Mouse (Mus musculus): ENCODE results near the gene Pkib. TPM values are rescaled to one million over a fixed set of nuclear protein-coding genes. Genes with fewer than 3 reads are reported as not detected.

Pkib gene
- polyA plus RNA-seq, 1 experiment from 2014 or later, result 2.2 TPM

DNA sequence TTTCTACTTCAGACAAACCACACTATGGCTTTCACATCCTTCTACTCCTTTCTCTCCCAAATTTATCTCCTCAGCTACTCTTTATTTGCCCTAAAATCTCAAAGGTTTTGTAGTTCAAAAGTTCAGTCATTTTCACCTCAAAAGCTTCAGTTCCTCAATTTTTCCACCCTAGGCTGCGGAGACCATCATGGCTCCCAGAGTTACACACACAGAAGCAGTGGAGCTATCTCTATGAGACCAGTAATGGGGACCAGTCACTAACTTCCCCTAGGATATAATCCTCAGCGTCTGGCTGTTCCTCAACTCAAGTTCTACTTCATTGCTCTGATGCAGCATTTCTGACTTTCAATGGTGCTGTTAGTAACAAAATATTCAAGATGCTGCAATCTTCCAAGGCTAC is 127.2 kb downstream of the Pkib start:
- no peak for ATAC-seq
- DNase-seq (ENCODE audit: low spot score), result no peak
- Histone ChIP-seq H3K27me3 (replicated peaks; ENCODE audit: insufficient read depth, low read length) (no peaks in the 10 kb centered on the region), H3K4me1 (ENCODE audit: insufficient read depth, low read depth, low read length) (no peaks in the 10 kb centered on the region), H3K36me3 (ENCODE audit: insufficient read depth, low read length) (no peaks in the 10 kb centered on the region), H3K4me2 (replicated peaks; ENCODE audit: low read depth, low read length) (no peak overlapping the region), H3K27ac (ENCODE audit: low read length) (no peak overlapping the region), H3K9me3 (ENCODE audit: low read length) (no peaks in the 10 kb centered on the region), H3K4me3 (ENCODE audit: low read depth, low read length) (no peak overlapping the region), H3K9ac (replicated peaks; ENCODE audit: low read depth) (no peak overlapping the region)
- WGBS, result 87% methylated on average over 2 of the region's 2 CpGs
- no peak for TF ChIP-seq EP300 (IDR thresholded peaks at IDR 0.05)
- TF ChIP-seq CTCF (IDR thresholded peaks at IDR 0.05), result no peak

GRCm38 (mm10) chr10:57760694-57761093 is 128.9 kb downstream of the Pkib start:
- TF ChIP-seq EP300 (IDR thresholded peaks at IDR 0.05) (no peak), CTCF (IDR thresholded peaks at IDR 0.05) (no peak)
- Histone ChIP-seq H3K9me3 (ENCODE audit: low read length) (no peaks in the 10 kb centered on the region), H3K4me3 (ENCODE audit: low read depth, low read length) (no peak overlapping the region), H3K27me3 (replicated peaks; ENCODE audit: insufficient read depth, low read length) (no peaks in the 10 kb centered on the region), H3K9ac (replicated peaks; ENCODE audit: low read depth) (no peak overlapping the region), H3K36me3 (ENCODE audit: insufficient read depth, low read length) (no peaks in the 10 kb centered on the region), H3K27ac (ENCODE audit: low read length) (no peak overlapping the region), H3K4me1 (ENCODE audit: insufficient read depth, low read depth, low read length) (no peaks in the 10 kb centered on the region), H3K4me2 (replicated peaks; ENCODE audit: low read depth, low read length) (no peak overlapping the region)
- WGBS, result 37% methylated on average over 3 of the region's 3 CpGs
- DNase-seq (ENCODE audit: low spot score) (no peak), ATAC-seq (no peak)

- Histone ChIP-seq H3K4me2 (replicated peaks; ENCODE audit: low read depth, low read length) (no peak overlapping the region), H3K9ac (replicated peaks; ENCODE audit: low read depth) (no peak overlapping the region), H3K27me3 (replicated peaks; ENCODE audit: insufficient read depth, low read length) (no peaks in the 10 kb centered on the region), H3K27ac (ENCODE audit: low read length) (no peak overlapping the region), H3K4me1 (ENCODE audit: insufficient read depth, low read depth, low read length) (no peaks in the 10 kb centered on the region), H3K36me3 (ENCODE audit: insufficient read depth, low read length) (no peaks in the 10 kb centered on the region), H3K4me3 (ENCODE audit: low read depth, low read length) (no peak overlapping the region), H3K9me3 (ENCODE audit: low read length) (no peaks in the 10 kb centered on the region)
- DNase-seq (ENCODE audit: low spot score) (peak; percentile 80), ATAC-seq (peak; percentile 92)
- peak; percentile 93 for TF ChIP-seq EP300 (IDR thresholded peaks at IDR 0.05)
- TF ChIP-seq CTCF (IDR thresholded peaks at IDR 0.05), result no peak
- WGBS, result 6% methylated on average over 1 of the region's 1 CpGs
Measured at GRCm38 (mm10) chr10:57763044-57763443, 131.3 kb downstream of the Pkib start.

DNA sequence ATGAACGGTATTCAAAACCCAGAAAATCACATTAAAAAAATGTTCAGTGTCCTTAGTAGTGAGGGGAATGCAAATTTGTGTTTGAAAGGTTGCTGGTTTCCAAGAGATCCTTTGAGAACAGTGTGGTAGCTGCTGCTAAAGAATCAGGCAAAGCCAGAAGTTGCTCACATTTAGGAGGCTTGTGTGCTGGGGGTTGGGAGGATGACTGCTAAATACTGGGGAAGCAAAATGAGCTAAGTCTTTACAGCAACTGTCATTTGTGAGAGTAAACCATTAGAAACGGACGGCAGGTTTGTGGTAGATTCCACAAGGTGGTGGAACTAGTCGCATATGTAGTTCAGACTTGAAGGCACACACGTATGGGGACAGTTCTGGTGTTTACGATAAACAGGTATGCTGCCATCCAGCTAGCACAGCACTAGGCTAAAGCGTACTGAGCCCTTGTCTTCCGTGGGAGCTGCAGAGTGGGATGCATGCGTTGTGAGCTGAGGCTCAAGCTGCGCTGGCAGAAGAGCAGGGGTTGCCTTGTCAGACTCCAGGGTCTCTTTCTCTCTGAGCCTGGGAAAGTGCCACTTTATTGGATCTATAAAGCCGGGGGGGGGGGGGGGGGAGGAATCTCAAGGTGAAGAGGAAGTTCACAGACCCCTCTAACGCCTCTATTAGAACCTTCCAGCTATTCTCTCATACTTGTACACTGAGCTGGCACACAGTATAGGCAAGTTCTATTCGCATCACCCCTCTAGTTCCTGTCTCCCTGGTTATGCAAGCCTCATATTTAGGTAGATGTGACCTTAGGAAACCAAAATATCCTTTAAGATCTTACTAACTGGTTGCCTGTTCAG is 151.7 kb downstream of the Pkib start:
- H3K27ac ChIP-seq (ENCODE audit: low read length), result no peak overlapping the region
- ATAC-seq, result no peak
- TF ChIP-seq CTCF (IDR thresholded peaks at IDR 0.05) (no peak), EP300 (IDR thresholded peaks at IDR 0.05) (no peak)
- no peak overlapping the region for H3K4me3 ChIP-seq (ENCODE audit: low read depth, low read length)
- no peaks in the 10 kb centered on the region for H3K9me3 ChIP-seq (ENCODE audit: low read length)
- H3K9ac ChIP-seq (replicated peaks; ENCODE audit: low read depth), result no peak overlapping the region
- no peak overlapping the region for H3K4me2 ChIP-seq (replicated peaks; ENCODE audit: low read depth, low read length)
- 42% methylated on average over 13 of the region's 13 CpGs for WGBS
- H3K27me3 ChIP-seq (replicated peaks; ENCODE audit: insufficient read depth, low read length), result no peaks in the 10 kb centered on the region
- no peaks in the 10 kb centered on the region for H3K36me3 ChIP-seq (ENCODE audit: insufficient read depth, low read length)
- H3K4me1 ChIP-seq (ENCODE audit: insufficient read depth, low read depth, low read length), result no peaks in the 10 kb centered on the region
- no peak for DNase-seq (ENCODE audit: low spot score)

DNA sequence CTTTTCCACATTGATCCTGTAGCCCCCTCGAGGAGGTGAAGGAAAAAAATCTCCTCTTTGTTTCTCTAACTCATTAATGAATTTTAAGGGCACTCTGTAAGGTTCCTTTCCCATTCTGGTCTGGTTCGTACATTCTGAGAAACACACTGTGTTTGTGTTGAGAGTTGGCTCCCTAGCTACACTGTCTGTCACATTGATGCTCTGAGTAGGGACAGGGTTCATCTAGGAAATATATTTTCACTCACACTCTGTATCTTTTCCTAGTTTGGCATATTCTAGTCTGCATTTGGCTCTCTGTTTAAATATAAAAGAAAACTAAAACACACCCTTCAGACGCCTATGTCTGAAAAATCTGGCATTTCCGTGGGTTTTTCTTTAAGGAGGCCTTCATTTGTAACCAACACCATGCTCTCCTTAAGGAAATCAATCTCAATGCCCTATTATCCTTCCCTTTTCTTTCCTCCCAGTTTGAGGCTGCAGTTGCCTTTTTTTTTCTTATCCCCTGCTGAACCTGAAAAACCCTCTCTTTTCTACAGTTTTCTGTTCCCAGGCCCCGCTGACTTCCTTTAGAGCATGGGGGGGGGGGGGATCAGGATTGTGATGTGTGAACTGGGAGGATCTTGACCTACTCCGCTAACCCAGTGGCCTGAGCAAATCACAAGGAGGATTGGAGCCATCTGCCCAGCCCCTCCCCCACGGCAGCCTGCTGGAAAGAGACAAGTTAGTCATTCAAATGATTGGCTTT is 152.5 kb downstream of the Pkib start:
- Histone ChIP-seq H3K27me3 (replicated peaks; ENCODE audit: insufficient read depth, low read length) (no peaks in the 10 kb centered on the region), H3K9ac (replicated peaks; ENCODE audit: low read depth) (no peak overlapping the region), H3K27ac (ENCODE audit: low read length) (no peak overlapping the region), H3K9me3 (ENCODE audit: low read length) (no peaks in the 10 kb centered on the region), H3K4me2 (replicated peaks; ENCODE audit: low read depth, low read length) (no peak overlapping the region), H3K36me3 (ENCODE audit: insufficient read depth, low read length) (no peaks in the 10 kb centered on the region), H3K4me3 (ENCODE audit: low read depth, low read length) (no peak overlapping the region), H3K4me1 (ENCODE audit: insufficient read depth, low read depth, low read length) (no peaks in the 10 kb centered on the region)
- no peak for TF ChIP-seq CTCF (IDR thresholded peaks at IDR 0.05)
- TF ChIP-seq EP300 (IDR thresholded peaks at IDR 0.05), result no peak
- WGBS, result 16% methylated on average over 7 of the region's 7 CpGs
- peak; percentile 79 for DNase-seq (ENCODE audit: low spot score)
- ATAC-seq, result peak; percentile 71

DNA sequence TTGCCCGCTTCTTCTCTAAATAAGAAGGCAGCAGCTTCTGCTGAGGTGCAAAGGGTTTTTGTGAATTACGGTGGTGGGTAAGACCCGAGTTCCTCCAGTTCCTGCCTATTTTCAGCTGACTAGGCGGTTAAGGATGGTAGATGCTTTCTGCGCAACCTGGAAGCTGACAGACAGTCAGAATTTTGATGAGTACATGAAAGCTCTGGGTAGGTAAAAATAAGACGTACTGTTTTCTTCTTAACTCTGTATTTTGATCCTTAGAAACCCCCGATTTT is 153.0 kb downstream of the Pkib start, which contains the start of gene Fabp7:
Gene Fabp7 (plus strand): TSS at position 6 of the 275 bp plus-strand sequence.
- DNase-seq (ENCODE audit: low spot score) (no peak), ATAC-seq (no peak)
- no peak within 1 kb of the TSS for H3K9ac ChIP-seq (replicated peaks; ENCODE audit: low read depth)
- H3K36me3 ChIP-seq (ENCODE audit: insufficient read depth, low read length), result no peaks in the 10 kb centered on the region
- H3K9me3 ChIP-seq (ENCODE audit: low read length), result no peaks in the 10 kb centered on the region
- TF ChIP-seq EP300 (IDR thresholded peaks at IDR 0.05) (no peak), CTCF (IDR thresholded peaks at IDR 0.05) (no peak)
- no peaks in the 10 kb centered on the region for H3K27me3 ChIP-seq (replicated peaks; ENCODE audit: insufficient read depth, low read length)
- H3K4me3 ChIP-seq (ENCODE audit: low read depth, low read length), result no peak within 1 kb of the TSS
- no peaks in the 10 kb centered on the region for H3K4me1 ChIP-seq (ENCODE audit: insufficient read depth, low read depth, low read length)
- H3K27ac ChIP-seq (ENCODE audit: low read length), result no peak within 1 kb of the TSS
- H3K4me2 ChIP-seq (replicated peaks; ENCODE audit: low read depth, low read length), result no peak within 1 kb of the TSS
- 31% methylated on average over 7 of the region's 7 CpGs for WGBS
